Mouse (Mus musculus) bone marrow macrophage, adult 2 months (primary cell): Measurements from ENCODE around the gene Baz2b.

ENCODE experiments used
- CTCF ChIP-seq: IDR thresholded peaks from 2 replicates; pipeline ENCODE4 v1.5.1; 2012; ENCODE audit warnings: low read depth, mild to moderate bottlenecking, low read length, moderate library complexity
- POLR2A ChIP-seq: IDR thresholded peaks from 2 replicates; pipeline ENCODE4 v1.6.1; 2012; ENCODE audit warnings: mild to moderate bottlenecking, low read depth, low read length, borderline replicate concordance

GRCm38 (mm10) chr2:60096625-60097024 lies 113.0 kb downstream of the Baz2b start:
- TF ChIP-seq CTCF: no peak
- no peak for TF ChIP-seq POLR2A
